Mouse (Mus musculus) megakaryocyte, embryonic 14.5 days (primary cell): Measurements from ENCODE around the gene Smc4.

Experiments
- FLI1 ChIP-seq: IDR thresholded peaks from 2 replicates; pipeline ENCODE4 v1.6.1; 2012; ENCODE audit warnings: low read length, inconsistent platforms, mixed read lengths
- GATA1 ChIP-seq: IDR thresholded peaks from 3 replicates; pipeline ENCODE4 v1.6.1; 2012; ENCODE audit warnings: mixed read lengths, low read length, inconsistent platforms, borderline replicate concordance

GRCm38 (mm10) chr3:69045750-69046149 lies 41.2 kb downstream of the Smc4 start:
- TF ChIP-seq GATA1 = no peak
- TF ChIP-seq FLI1 = no peak
